Mouse (Mus musculus) intestine, embryonic 15.5 days (tissue): Measurements from ENCODE around the gene Oca2. TPM values are rescaled to one million over a fixed set of nuclear protein-coding genes. Genes with fewer than 3 reads are reported as not detected.

ENCODE experiments used
- ATAC-seq: fragments of 200-750 bp; cut with Nextera tagmentation; 2 replicates; pipeline ENCODE4 v1.8.0; 2017; ENCODE audit warnings: moderate TSS enrichment, moderate library complexity
- H3K27ac ChIP-seq: fragments of 300-500 bp; sonication (generic); 2 replicates; pipeline ENCODE4 v1.5.1; 2015; ENCODE audit warnings: mild to moderate bottlenecking, inconsistent platforms
- H3K27me3 ChIP-seq: fragments of 300-500 bp; sonication (generic); replicated peaks from 2 replicates; pipeline ENCODE4 v1.6.1; 2015; ENCODE audit warnings: inconsistent platforms
- H3K36me3 ChIP-seq: fragments of 300-500 bp; sonication (generic); 2 replicates; pipeline ENCODE4 v1.6.1; 2015; ENCODE audit warnings: inconsistent platforms
- H3K4me1 ChIP-seq: fragments of 300-500 bp; sonication (generic); replicated peaks from 2 replicates; pipeline ENCODE4 v1.6.1; 2015; ENCODE audit warnings: inconsistent platforms
- H3K4me2 ChIP-seq: fragments of 300-500 bp; sonication (generic); replicated peaks from 2 replicates; pipeline ENCODE4 v1.6.1; 2015; ENCODE audit warnings: mild to moderate bottlenecking, inconsistent platforms
- H3K4me3 ChIP-seq: fragments of 300-500 bp; sonication (generic); replicated peaks from 2 replicates; pipeline ENCODE4 v1.5.1; 2015; ENCODE audit warnings: inconsistent platforms
- H3K9ac ChIP-seq: fragments of 300-500 bp; sonication (generic); 2 replicates; pipeline ENCODE4 v1.6.1; 2015; ENCODE audit warnings: inconsistent platforms
- H3K9me3 ChIP-seq: fragments of 300-500 bp; sonication (generic); 2 replicates; pipeline ENCODE4 v1.6.1; 2016; ENCODE audit warnings: inconsistent platforms
- WGBS: fragments of 180-500 bp; shearing (Covaris S2); methylation state at CpG from one replicate; pipeline ENCODE4 v1.1.7; 2015; 5-methylcytosine and 5-hydroxymethylcytosine counted together
- polyA plus RNA-seq: library from polyadenylated mRNA; unstranded; fragments of >200 nt; fragmentation: Nextera tagmentation; extraction: Ambion mirVana; gene quantifications from 2 replicates; pipeline ENCODE4 v1.2.1, GENCODE M21; 2015

The Oca2 gene
- polyA plus RNA-seq, 1 experiment from 2014 or later = not detected

GRCm38 (mm10) chr7:56277506-56277905 lies 37.9 kb downstream of the Oca2 start:
- Histone ChIP-seq H3K4me1 (no peaks in the 10 kb centered on the region), H3K9me3 (no peaks in the 10 kb centered on the region), H3K4me3 (no peak overlapping the region), H3K36me3 (no peaks in the 10 kb centered on the region), H3K27ac (no peak overlapping the region), H3K27me3 (no peaks in the 10 kb centered on the region), H3K9ac (no peak overlapping the region), H3K4me2 (no peak overlapping the region)
- 88% methylated on average over 2 of the region's 2 CpGs for WGBS
- no peak for ATAC-seq

DNA sequence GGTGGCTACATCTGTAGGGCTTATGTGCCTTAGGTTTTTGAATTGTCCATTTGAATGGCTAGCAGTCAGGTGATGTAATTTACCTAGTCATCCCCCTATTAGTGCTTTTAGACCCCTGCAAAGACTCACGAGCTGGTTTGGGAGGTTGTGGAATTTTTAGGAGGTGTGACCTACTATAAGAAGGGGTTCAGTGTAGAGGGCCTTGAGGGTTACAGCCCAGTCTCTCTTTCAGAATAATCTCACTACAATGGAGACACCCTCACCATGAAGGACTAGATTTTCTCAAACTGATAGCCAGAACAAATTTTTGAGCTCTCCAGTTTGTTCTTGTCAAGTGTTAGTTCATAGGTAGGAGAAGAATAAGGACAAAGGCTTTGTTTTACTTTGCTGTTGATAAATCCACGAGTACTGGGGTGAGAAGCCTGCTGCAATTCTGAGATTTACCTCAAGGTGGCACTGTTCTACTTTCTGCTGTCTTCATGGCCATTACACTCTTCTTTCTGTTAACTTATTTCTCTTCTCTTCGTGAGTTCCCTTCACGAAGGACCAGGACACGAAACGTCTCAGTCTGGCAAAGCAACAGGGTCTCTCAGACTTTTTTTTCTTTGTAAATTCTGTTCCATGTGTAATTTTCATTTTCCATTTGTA lies 52.0 kb downstream of the Oca2 start:
- no peaks in the 10 kb centered on the region for H3K4me1 ChIP-seq
- H3K9me3 ChIP-seq = no peaks in the 10 kb centered on the region
- no peaks in the 10 kb centered on the region for H3K27me3 ChIP-seq
- no peak overlapping the region for H3K4me2 ChIP-seq
- ATAC-seq = no peak
- no peak overlapping the region for H3K4me3 ChIP-seq
- H3K36me3 ChIP-seq = no peaks in the 10 kb centered on the region
- WGBS = 36% methylated on average over 6 of the region's 6 CpGs
- H3K9ac ChIP-seq = no peak overlapping the region
- H3K27ac ChIP-seq = no peak overlapping the region

DNA sequence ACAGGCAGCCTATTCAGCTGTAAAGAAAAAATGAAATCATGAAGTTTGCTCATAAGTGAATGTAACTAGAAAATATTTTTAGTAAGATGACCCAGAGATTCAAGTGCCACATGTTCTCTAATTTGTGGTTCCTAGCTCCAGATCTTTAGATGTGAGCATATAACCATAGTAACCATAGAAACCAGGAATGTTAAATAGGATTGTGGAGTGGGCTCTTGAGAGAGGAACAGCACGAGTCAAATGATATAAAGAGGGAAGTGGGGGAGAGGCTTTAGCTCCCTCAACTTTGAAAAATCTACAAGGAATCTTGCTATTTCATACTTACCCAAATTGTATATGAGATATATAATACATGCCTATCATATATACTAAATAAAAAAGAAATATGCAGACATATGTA lies 64.8 kb downstream of the Oca2 start:
- H3K4me3 ChIP-seq = no peak overlapping the region
- no peak overlapping the region for H3K9ac ChIP-seq
- ATAC-seq = no peak
- H3K36me3 ChIP-seq = no peaks in the 10 kb centered on the region
- 29% methylated on average over 1 of the region's 1 CpGs for WGBS
- no peak overlapping the region for H3K27ac ChIP-seq
- H3K4me1 ChIP-seq = no peaks in the 10 kb centered on the region
- H3K27me3 ChIP-seq = no peaks in the 10 kb centered on the region
- no peak overlapping the region for H3K4me2 ChIP-seq
- no peaks in the 10 kb centered on the region for H3K9me3 ChIP-seq

GRCm38 (mm10) chr7:56314358-56314757 lies 74.8 kb downstream of the Oca2 start:
- Histone ChIP-seq H3K4me2 (no peak overlapping the region), H3K27me3 (no peaks in the 10 kb centered on the region), H3K4me3 (no peak overlapping the region), H3K9ac (no peak overlapping the region), H3K9me3 (no peaks in the 10 kb centered on the region), H3K36me3 (no peaks in the 10 kb centered on the region), H3K4me1 (no peaks in the 10 kb centered on the region), H3K27ac (no peak overlapping the region)
- ATAC-seq = no peak
- 89% methylated on average over 5 of the region's 5 CpGs for WGBS

- Histone ChIP-seq H3K4me2 (no peak overlapping the region), H3K9ac (no peak overlapping the region), H3K9me3 (no peaks in the 10 kb centered on the region), H3K4me1 (no peaks in the 10 kb centered on the region), H3K27ac (no peak overlapping the region), H3K36me3 (no peaks in the 10 kb centered on the region), H3K27me3 (no peaks in the 10 kb centered on the region), H3K4me3 (no peak overlapping the region)
- WGBS = 64% methylated on average over 7 of the region's 7 CpGs
- ATAC-seq = no peak
Measured at GRCm38 (mm10) chr7:56315630-56316529, 76.3 kb downstream of the Oca2 start.

- Histone ChIP-seq H3K9ac (no peak overlapping the region), H3K27me3 (no peaks in the 10 kb centered on the region), H3K27ac (no peak overlapping the region), H3K9me3 (no peaks in the 10 kb centered on the region), H3K4me3 (no peak overlapping the region), H3K4me1 (no peaks in the 10 kb centered on the region), H3K4me2 (no peak overlapping the region), H3K36me3 (no peaks in the 10 kb centered on the region)
- ATAC-seq = no peak
- WGBS = 44% methylated on average over 4 of the region's 4 CpGs
Measured at GRCm38 (mm10) chr7:56327738-56328137, 88.2 kb downstream of the Oca2 start.

DNA sequence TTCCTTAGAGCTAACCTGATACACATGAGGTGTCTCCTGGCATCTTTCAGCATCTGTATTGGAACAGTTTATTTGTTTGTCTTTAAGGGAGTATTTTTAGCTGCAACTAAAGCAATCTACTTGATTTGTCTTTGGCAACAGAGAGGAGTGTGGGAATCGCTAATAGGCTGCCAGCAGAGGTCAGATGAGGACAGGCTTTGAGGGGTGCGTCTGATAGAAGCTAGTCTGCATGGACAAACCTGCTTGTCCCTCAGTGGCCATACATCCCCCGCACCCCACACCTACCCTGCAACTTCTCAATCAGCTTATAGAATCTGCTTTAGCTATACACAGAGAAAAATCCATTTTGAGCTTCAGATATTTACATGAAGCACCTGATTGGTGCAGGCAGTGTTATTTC lies 109.0 kb downstream of the Oca2 start:
- no peak overlapping the region for H3K9ac ChIP-seq
- no peak overlapping the region for H3K4me3 ChIP-seq
- WGBS = 48% methylated on average over 3 of the region's 3 CpGs
- H3K4me1 ChIP-seq = no peaks in the 10 kb centered on the region
- H3K27ac ChIP-seq = no peak overlapping the region
- ATAC-seq = no peak
- H3K27me3 ChIP-seq = no peaks in the 10 kb centered on the region
- H3K9me3 ChIP-seq = no peaks in the 10 kb centered on the region
- no peak overlapping the region for H3K4me2 ChIP-seq
- H3K36me3 ChIP-seq = no peaks in the 10 kb centered on the region

- no peak overlapping the region for H3K4me3 ChIP-seq
- no peaks in the 10 kb centered on the region for H3K36me3 ChIP-seq
- no peak overlapping the region for H3K4me2 ChIP-seq
- H3K27me3 ChIP-seq = no peaks in the 10 kb centered on the region
- H3K9ac ChIP-seq = no peak overlapping the region
- ATAC-seq = no peak
- 57% methylated on average over 4 of the region's 4 CpGs for WGBS
- H3K9me3 ChIP-seq = no peaks in the 10 kb centered on the region
- H3K27ac ChIP-seq = no peak overlapping the region
- H3K4me1 ChIP-seq = no peaks in the 10 kb centered on the region
Measured at GRCm38 (mm10) chr7:56356658-56357342, 117.2 kb downstream of the Oca2 start.

DNA sequence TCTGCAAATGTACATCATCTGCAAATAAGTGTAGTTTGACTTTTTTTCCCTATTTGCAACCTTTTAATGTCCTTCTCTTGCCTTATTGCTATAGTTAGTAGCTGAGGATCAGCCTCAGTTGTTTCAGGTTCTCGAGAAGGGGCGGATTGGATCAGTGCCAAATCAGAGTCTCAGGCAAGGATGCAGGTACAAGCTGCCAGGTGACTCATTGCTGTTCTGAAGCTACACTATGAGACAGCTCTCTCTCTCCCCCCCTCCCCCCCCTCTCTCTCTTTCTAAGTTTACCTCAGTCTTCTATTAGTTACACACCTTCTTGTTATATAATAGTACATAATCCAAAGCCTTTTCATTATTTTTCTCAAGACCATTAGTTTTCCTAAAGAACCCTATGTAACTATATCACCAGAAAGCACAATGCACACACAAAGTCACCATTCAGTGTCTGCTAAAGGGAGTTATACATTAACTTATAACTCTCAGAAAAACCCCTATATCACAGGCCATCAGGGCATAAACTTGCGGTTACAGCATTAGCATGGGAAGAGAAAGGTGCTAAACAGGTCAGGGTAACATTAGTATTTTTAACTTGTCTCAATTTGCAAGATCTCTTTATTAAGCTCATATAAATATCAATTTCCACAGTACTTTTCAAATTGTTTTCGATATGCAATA lies 142.3 kb downstream of the Oca2 start:
- Histone ChIP-seq H3K4me2 (no peak overlapping the region), H3K9me3 (no peaks in the 10 kb centered on the region), H3K27ac (no peak overlapping the region), H3K9ac (no peak overlapping the region), H3K27me3 (no peaks in the 10 kb centered on the region), H3K36me3 (no peaks in the 10 kb centered on the region), H3K4me3 (no peak overlapping the region), H3K4me1 (no peaks in the 10 kb centered on the region)
- 69% methylated on average over 4 of the region's 4 CpGs for WGBS
- peak; percentile 89 for ATAC-seq

DNA sequence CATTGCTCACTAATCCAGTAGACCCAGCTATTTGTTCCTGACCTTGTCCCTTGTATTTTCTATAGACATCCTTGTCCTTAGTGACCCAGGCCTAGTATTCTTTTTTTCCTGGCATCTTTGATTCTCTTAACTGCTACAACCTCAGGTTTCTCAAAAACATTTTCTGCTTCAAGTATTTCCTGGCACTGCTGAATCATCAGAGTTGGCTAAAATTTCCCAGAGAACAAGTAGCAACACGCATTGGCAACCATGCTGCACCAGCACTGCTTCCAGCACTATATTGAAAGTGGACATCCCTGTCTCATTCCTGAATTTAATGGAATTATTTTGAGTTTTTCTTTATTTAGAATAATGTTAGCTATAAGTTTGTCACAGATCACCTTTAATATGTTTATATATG lies 143.1 kb downstream of the Oca2 start:
- Histone ChIP-seq H3K36me3 (no peaks in the 10 kb centered on the region), H3K9ac (no peak overlapping the region), H3K4me3 (no peak overlapping the region), H3K4me2 (no peak overlapping the region), H3K27me3 (no peaks in the 10 kb centered on the region), H3K4me1 (no peaks in the 10 kb centered on the region), H3K27ac (no peak overlapping the region), H3K9me3 (no peaks in the 10 kb centered on the region)
- WGBS = 90% methylated on average over 1 of the region's 1 CpGs
- no peak for ATAC-seq

DNA sequence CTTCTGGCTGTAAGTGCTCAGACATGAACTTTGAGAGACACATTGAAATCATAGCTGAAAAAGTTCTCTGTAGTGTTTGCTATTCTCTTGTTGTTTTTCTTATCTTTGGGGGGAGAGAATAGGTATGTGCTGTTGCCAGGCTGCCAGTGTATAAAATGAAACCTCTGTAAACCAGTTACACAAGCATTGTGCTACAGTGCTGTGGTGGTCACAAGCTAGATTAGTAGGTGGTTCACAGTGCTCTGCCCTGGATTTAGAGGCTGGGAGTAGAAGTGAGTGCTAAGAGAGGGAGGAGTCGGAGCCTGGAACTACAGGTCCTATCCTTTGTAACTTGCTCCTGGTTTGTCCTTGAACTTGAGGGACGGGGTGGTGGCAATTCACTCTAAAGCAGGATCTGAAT lies 148.7 kb downstream of the Oca2 start:
- Histone ChIP-seq H3K4me2 (no peak overlapping the region), H3K27me3 (no peaks in the 10 kb centered on the region), H3K27ac (no peak overlapping the region), H3K4me1 (no peaks in the 10 kb centered on the region), H3K9me3 (no peaks in the 10 kb centered on the region), H3K36me3 (no peaks in the 10 kb centered on the region), H3K4me3 (no peak overlapping the region), H3K9ac (no peak overlapping the region)
- WGBS = 61% methylated on average over 2 of the region's 2 CpGs
- ATAC-seq = no peak

DNA sequence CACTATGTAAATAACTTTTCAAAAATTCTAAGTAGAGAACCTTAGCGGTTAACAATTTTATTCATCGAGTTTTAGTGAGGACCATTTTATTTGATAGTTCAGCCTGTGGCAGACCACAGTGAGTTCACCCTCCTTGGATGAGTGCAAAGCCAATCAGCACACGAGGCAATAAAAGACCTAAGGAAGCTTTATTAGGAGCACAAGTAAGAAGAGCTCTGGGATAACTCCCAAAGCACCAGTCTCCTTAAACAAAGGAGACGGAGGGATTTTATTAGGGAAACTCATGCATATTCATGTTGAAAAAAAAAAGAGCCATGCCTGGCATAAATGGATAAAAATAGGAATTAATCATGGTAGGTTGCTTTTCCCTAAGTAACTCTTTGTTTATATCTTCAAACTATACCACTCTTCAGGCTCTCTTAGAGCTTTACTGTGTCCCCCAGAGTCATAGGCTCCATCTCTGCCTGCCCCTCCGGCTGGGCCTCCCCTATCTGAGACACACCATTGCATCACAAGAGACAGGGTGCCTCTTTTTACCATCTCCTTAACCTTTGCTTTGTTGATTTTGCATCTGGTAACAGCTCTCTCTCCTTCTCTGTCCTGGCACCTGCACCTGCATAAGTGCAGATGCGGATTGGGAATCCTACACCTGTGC lies 178.7 kb downstream of the Oca2 start:
- Histone ChIP-seq H3K4me3 (no peak overlapping the region), H3K36me3 (no peaks in the 10 kb centered on the region), H3K4me2 (no peak overlapping the region), H3K4me1 (no peaks in the 10 kb centered on the region), H3K27me3 (no peaks in the 10 kb centered on the region), H3K9ac (no peak overlapping the region), H3K9me3 (no peaks in the 10 kb centered on the region), H3K27ac (no peak overlapping the region)
- no peak for ATAC-seq
- WGBS = 67% methylated on average over 6 of the region's 6 CpGs
